Mouse (Mus musculus) brain, embryonic 14.5 days (tissue): ENCODE measurements at regions not wholly inside any gene's neighbourhood (a gene's known extent, or its start where the extent isn't known, plus 50 kb on each side); places are given as distances from the start of the nearest gene placed in this dataset.

Source experiments
- DNase-seq: peaks from one replicate; pipeline ENCODE4 v3.0.0-alpha.2; 2011; ENCODE audit warnings: low read depth
- CTCF ChIP-seq: fragments of 200-500 bp; IDR thresholded peaks from 2 replicates; pipeline ENCODE4 v1.5.1; 2012; ENCODE audit warnings: inconsistent platforms, mild to moderate bottlenecking, moderate library complexity, borderline replicate concordance; ENCODE audit not compliant: insufficient read depth, insufficient read length; ENCODE audit errors: extremely low read depth
- POLR2A ChIP-seq: fragments of 200-500 bp; IDR thresholded peaks from 2 replicates; pipeline ENCODE4 v1.6.1; 2012; ENCODE audit warnings: mild to moderate bottlenecking, inconsistent platforms, borderline replicate concordance; ENCODE audit not compliant: poor library complexity, insufficient read depth, insufficient read length, severe bottlenecking; ENCODE audit errors: extremely low read depth

GRCm38 (mm10) chr1:137060914-137061313 is 100.7 kb upstream of the Nr5a2 start:
- TF ChIP-seq POLR2A (no peak), CTCF (no peak)
- DNase-seq: no peak

- no peak for DNase-seq
- TF ChIP-seq CTCF (no peak), POLR2A (no peak)
Observed at GRCm38 (mm10) chr1:137053134-137053533, 92.9 kb upstream of the Nr5a2 start.

GRCm38 (mm10) chr1:137051515-137051914 is 91.3 kb upstream of the Nr5a2 start:
- TF ChIP-seq POLR2A: no peak
- no peak for TF ChIP-seq CTCF
- DNase-seq: peak; percentile 13

DNA sequence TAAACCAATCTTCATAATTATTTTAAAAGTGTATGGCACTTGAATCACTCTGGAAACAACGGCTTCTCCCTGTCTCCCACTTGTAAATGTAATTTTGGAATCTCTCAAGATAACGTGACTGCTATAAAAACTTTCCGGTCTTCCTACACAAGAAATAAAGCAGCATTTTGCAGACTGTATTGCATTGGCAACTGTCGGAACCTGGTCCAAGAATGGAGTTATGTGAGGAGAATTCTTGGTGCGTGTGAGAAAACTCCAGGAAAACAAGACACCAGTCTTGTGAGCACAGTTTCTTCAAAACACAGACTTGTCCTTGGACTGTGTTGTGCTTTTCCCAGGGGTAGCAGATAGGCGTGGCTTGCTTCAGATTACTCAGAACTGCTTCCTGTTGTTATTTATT is 83.8 kb upstream of the Nr5a2 start:
- DNase-seq: no peak
- TF ChIP-seq POLR2A (no peak), CTCF (no peak)

DNA sequence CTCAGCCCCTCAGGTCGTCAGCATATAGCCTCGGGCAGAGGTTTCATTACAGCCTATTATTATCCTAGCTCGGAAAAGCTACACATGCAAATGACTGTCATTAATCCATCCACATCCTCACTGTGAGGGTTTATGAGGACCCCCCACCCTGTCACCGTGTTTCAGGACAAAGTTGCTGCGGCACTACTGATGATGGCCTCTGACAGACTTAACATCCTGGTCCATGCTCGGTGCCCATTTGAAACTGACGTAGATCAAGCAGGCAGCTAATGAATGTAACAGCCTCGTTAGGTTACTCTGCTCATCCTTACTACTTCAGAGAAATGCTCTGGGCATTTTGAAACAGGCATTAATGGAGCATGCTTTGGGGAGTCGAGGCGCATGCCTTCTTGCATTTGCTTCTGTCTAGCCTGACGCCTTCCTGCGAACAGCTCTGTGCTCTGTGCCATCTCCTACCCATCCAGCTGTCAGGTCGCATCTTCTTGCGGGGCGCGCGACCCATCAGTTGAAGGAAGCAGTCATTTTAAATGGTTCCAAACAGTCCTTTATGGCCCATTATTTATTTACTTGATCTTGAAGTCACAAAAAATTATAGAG is 82.3 kb upstream of the Nr5a2 start:
- TF ChIP-seq CTCF (no peak), POLR2A (no peak)
- peak; percentile 33 for DNase-seq

DNA sequence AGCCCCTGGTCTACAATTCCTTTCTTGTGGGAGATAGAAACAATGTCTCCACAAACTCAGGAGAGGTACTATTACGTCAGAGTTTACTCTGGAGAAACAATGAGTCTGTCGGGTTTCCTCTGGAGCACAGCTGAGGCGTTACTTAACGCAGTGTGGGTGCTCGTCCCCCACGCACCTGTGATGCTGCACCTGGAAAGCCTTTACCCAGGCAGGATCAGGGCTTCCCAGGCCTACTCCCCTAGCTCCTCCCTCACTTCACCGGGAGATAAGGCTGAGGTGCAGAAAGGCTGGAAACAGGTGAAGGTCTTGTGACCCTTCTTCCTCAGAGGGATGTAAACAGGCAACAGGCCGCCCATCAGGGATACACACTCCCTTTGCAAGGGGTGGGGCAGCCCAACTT is 80.7 kb upstream of the Nr5a2 start:
- TF ChIP-seq CTCF (no peak), POLR2A (no peak)

DNA sequence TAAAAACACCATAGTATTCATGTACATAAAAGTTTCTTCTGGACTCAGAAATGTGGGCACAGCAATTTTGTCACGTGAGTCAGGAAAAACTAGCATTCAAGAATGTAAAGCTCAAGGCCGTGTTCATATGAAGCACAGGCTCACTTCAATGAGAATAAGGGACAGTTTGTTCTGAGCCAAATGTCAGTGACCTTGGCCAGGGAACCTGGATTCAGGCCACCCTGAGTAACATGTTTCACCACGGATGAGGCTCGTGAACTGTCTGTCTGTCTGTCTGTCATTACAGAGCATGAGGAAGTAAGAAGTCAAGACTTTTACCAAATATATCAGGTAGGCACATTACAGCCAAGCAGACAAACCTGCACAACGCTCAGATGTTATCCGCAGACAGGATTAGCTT is 74.3 kb upstream of the Nr5a2 start:
- no peak for DNase-seq
- TF ChIP-seq CTCF: no peak
- no peak for TF ChIP-seq POLR2A

More for the DNA sequence above, 80.7 kb upstream of the Nr5a2 start:
- DNase-seq: no peak

DNA sequence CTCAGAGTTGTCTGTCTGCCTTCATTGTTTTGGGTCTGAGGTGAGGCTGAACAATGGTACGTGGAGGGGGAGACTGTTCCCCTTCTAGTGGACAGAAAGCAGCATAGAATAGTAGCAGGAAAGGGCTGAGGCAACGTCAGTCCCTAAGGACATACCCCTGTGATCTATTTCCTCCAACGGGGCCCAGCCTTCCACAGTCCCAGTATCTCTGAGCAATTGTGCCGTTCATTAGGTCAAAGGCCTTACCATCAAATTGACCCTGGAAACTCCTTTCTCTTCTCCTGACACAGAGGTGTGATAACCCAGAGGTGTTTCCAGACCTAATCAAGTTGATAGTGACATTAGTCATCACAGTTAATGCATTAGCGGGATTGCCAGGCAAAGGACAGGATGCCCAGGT is 73.4 kb upstream of the Nr5a2 start:
- DNase-seq: no peak

DNA sequence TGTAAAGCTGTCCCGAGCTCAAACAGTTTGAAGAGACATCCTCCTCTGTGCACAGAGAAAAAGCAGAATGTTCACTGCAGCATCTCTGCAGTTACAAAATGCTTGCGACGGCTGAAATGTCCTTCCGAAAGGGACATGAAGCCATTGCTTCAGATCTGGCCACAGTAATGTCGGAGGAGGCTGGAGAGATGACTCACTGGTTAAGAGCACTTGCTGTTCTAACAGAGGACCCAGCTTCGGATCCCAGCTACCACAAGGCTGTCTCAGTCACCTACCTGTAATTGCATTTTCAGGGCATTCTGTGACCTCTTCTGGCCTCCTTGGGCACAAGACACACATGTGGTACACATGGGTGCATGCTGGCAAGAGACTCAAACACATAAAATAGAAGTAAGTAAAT is 63.5 kb upstream of the Nr5a2 start:
- no peak for DNase-seq
- no peak for TF ChIP-seq CTCF
- TF ChIP-seq POLR2A: no peak

More for the DNA sequence above, 73.4 kb upstream of the Nr5a2 start:
- TF ChIP-seq CTCF (no peak), POLR2A (no peak)

- TF ChIP-seq CTCF (no peak), POLR2A (no peak)
- DNase-seq: no peak
Observed at GRCm38 (mm10) chr1:137020528-137020927, 60.3 kb upstream of the Nr5a2 start.

GRCm38 (mm10) chr1:137017642-137018041 is 57.4 kb upstream of the Nr5a2 start:
- DNase-seq: no peak
- no peak for TF ChIP-seq POLR2A
- TF ChIP-seq CTCF: no peak

DNA sequence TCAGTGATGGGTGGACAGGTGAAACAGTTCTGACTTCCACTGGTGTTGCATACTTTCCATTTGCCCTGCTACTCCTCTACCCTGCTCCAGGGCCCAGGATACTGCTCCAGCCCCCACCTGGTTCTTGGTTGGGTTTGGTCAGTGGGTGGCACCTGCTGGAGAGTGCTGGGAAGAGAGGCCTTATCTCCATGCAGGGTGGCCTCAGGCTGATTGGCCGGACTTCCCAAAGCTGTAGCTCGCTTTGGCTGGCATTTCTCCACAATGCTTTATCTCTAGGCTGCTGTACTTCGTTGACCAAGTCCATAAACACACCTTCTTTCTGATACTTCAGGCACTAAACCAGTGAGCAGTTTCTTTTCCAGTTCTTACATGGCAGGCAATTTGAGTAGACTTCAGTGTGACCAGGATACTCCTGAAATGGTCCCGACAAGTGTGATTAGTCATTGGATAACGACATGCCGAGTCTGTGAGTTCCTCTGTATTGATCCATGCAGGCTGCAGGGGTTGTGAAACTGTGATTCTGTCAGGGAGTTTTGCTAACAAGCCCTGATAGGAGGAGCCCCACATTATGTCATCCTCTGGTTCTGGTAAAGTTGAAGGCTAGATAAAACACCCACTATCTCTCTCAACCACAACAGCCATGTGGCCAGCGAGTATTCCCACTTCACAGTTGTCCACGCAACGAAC is 50.1 kb upstream of the Nr5a2 start:
- DNase-seq: no peak

More for the DNA sequence above, 50.1 kb upstream of the Nr5a2 start:
- TF ChIP-seq CTCF (no peak), POLR2A (no peak)
